Comparison of ENCODE assay signal across 23 mouse cellular contexts in genomic region chr19:21126670-21127069, GRCm38 (mm10).
DNase-seq lines count a peak whose midpoint lies in the region; ATAC-seq and TF ChIP-seq lines count a peak whose summit lies in the region.
"Had no signal": no experiment of that assay in that cellular context is flagged by ENCODE, and none has a peak within 500 bp of the region (broad histone marks: within the 10 kb centered on the region; RNA-seq: fewer than 3 reads in every experiment).

No protein-coding gene starts in this region.

- H3K27ac ChIP-seq in heart, postnatal 0 days (ENCODE audit: low read depth): peak overlapping the region; percentile 43; the same call in 1 of the 2 replicates
- no peak overlapping the region for H3K27ac ChIP-seq in layer of hippocampus, adult 2 months
- H3K27ac ChIP-seq: embryonic facial prominence, embryonic 10.5 days; forebrain, embryonic 13.5 days; heart, embryonic 13.5 days; hindbrain, embryonic 12.5 days had no signal

- no peak for TF ChIP-seq EP300 in heart, postnatal 0 days (IDR thresholded peaks at IDR 0.05; ENCODE audit: low read depth)

- H3K36me3 ChIP-seq in heart, postnatal 0 days (replicated peaks; ENCODE audit: control insufficient read depth, insufficient read depth, low read length): no peaks in the 10 kb centered on the region
- H3K36me3 ChIP-seq: embryonic facial prominence, embryonic 10.5 days; heart, embryonic 13.5 days; hindbrain, embryonic 12.5 days had no signal

- H3K4me2 ChIP-seq in heart, postnatal 0 days (ENCODE audit: low read depth, low read length): no peak overlapping the region
- H3K4me2 ChIP-seq: forebrain, embryonic 13.5 days; heart, embryonic 13.5 days; hindbrain, embryonic 12.5 days had no signal

- no peak for DNase-seq in heart, postnatal 0 days (ENCODE audit: low spot score)
- DNase-seq in heart, adult 9 months (ENCODE audit: low spot score in 2 of 2): no peak
- peak; percentile 4 for DNase-seq in lung, postnatal 36 days
- DNase-seq in lung, postnatal 25 days (ENCODE audit: low spot score): no peak
- DNase-seq in cerebellum, adult 18-20 months: no peak
- DNase-seq in layer of hippocampus, adult 2 months (ENCODE audit: low spot score in 2 of 2): no peak
- DNase-seq: adrenal gland, adult 8-10 months; adrenal gland, postnatal 36 days; cerebellum, adult 11 months; cerebellum, adult 9-10 months; cerebellum, postnatal 36 days; forebrain, postnatal 0 days; gastrocnemius, postnatal 14 days; heart, postnatal 4 days had no signal

- H3K9ac ChIP-seq in heart, postnatal 0 days (replicated peaks; ENCODE audit: low read depth, low read length): no peak overlapping the region
- H3K9ac ChIP-seq: forebrain, embryonic 13.5 days; forebrain, postnatal 0 days; heart, embryonic 13.5 days; hindbrain, embryonic 12.5 days had no signal

- WGBS in heart, postnatal 0 days: 75% methylated on average over 2 of the region's 2 CpGs

- no peaks in the 10 kb centered on the region for H3K27me3 ChIP-seq in heart, postnatal 0 days (ENCODE audit: control insufficient read depth, insufficient read depth, low read length)
- H3K27me3 ChIP-seq: CH12.LX; forebrain, embryonic 13.5 days; heart, embryonic 13.5 days; hindbrain, embryonic 12.5 days; Patski had no signal

- no peak overlapping the region for H3K4me3 ChIP-seq in heart, postnatal 0 days (ENCODE audit: low read depth, low read length)
- no peak overlapping the region for H3K4me3 ChIP-seq in layer of hippocampus, adult 2 months
- H3K4me3 ChIP-seq: embryonic facial prominence, embryonic 10.5 days; forebrain, embryonic 13.5 days; heart, embryonic 13.5 days; hindbrain, embryonic 12.5 days had no signal

- no peak for ATAC-seq in heart, postnatal 0 days (ENCODE audit: insufficient read depth, low read depth)
- peak; percentile 21 for ATAC-seq in megakaryocyte progenitor cell, adult 5-6 weeks (replicated peaks; ENCODE audit: poor library complexity)
- ATAC-seq: activated CD4-positive, CD25-positive, alpha-beta regulatory T cell, adult 4 months; forebrain, embryonic 13.5 days; forebrain, postnatal 0 days; hindbrain, embryonic 16.5 days; Patski had no signal

- no peak for TF ChIP-seq CTCF in heart, postnatal 0 days (IDR thresholded peaks at IDR 0.05; ENCODE audit: low read depth)
- no peak for TF ChIP-seq CTCF in layer of hippocampus, adult 2 months (conservative IDR thresholded peaks at IDR 0.05)

- no peaks in the 10 kb centered on the region for H3K4me1 ChIP-seq in heart, postnatal 0 days (ENCODE audit: control insufficient read depth, insufficient read depth)
- H3K4me1 ChIP-seq: embryonic facial prominence, embryonic 10.5 days; forebrain, embryonic 13.5 days; heart, embryonic 13.5 days; hindbrain, embryonic 12.5 days had no signal

- no peaks in the 10 kb centered on the region for H3K9me3 ChIP-seq in heart, postnatal 0 days (replicated peaks; ENCODE audit: control insufficient read depth, low read length)
- H3K9me3 ChIP-seq: embryonic facial prominence, embryonic 10.5 days; forebrain, embryonic 13.5 days; heart, embryonic 13.5 days; hindbrain, embryonic 12.5 days had no signal
